Mouse (Mus musculus): ENCODE data around the gene Cela3b. TPM values are rescaled to one million over a fixed set of nuclear protein-coding genes. Genes with fewer than 3 reads are reported as not detected.

The Cela3b gene
- total and polyA plus RNA-seq, 2 experiments from 2014 or later = not detected

DNA sequence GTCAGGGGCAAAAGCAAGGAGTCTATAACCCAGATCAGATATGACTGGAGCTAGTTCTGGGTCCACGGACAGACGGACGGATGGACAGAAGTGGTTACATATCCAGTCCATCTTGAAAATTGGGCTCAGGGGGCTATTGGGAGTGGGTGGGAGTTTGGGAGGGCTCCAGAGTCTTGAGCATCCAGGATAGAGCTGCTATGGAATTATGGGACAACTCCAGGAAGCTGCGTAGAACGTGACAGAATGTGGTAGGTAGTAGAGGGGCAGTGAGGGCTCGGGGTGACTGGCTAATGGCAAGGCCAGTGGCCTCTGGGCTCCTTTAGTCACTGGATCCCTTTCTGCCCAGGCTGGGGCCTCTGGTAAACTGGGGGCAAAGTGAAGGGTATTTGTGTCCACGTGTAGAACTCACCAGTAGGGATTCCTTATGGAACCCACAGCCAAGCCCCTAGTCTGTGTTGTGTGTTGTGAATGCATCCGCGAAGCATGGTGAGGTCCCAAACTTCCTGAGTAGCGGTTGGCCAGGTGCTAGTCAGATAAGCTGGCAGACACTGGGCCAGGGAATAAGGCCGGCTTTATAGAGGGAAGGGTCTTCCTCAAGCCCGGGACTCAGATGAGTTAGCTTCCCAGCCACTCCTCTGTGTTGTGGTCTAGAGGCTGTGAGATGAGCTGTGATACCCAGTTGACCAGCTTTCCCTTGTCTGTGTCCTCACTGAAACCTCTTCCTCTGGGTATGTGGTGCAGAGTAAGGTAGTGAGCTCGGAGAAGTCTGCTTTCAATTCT is 45.1 kb upstream of the Cela3b start:
- DNase-seq (ENCODE audit: low spot score) = no peak
- H3K27ac ChIP-seq (ENCODE audit: low read depth, low read length) = no peak overlapping the region
- WGBS = 82% methylated on average over 13 of the region's 13 CpGs

DNA sequence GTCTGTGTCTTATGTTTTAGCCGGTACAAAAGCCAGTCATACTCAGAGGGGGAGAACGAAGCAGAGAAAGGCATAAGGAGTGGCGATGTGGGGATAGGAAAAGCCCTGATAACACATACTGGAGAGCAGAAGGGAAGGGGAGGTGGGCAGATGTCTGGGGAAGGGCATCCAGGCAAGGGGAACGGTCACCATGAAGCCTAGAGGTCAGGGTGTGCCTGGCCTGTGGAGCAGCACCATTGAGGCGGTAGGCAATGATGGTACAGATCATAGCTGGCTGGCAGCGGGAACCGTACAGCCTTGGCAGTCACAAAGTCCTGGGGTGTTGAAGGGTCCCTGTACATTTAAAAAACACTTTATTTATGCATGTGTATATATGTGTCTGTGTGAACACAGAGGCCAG is 44.4 kb upstream of the Cela3b start:
- Histone ChIP-seq H3K4me2 (ENCODE audit: low read depth, low read length, poor library complexity, severe bottlenecking) (no peak overlapping the region), H3K4me3 (ENCODE audit: low read depth, low read length) (no peak overlapping the region), H3K36me3 (ENCODE audit: insufficient read depth, low read length) (no peaks in the 10 kb centered on the region), H3K27ac (ENCODE audit: low read depth, low read length) (no peak overlapping the region), H3K9ac (replicated peaks; ENCODE audit: low read length, poor library complexity, severe bottlenecking) (no peak overlapping the region), H3K4me1 (ENCODE audit: insufficient read depth, low read length) (no peaks in the 10 kb centered on the region), H3K9me3 (ENCODE audit: low read length) (no peaks in the 10 kb centered on the region), H3K27me3 (ENCODE audit: insufficient read depth, low read length) (no peaks in the 10 kb centered on the region)
- TF ChIP-seq CTCF (IDR thresholded peaks at IDR 0.05) = no peak
- no peak for ATAC-seq (ENCODE audit: low FRiP score)
- no peak for DNase-seq (ENCODE audit: low spot score)
- 98% methylated on average over 7 of the region's 7 CpGs for WGBS

More for the DNA sequence above, 45.1 kb upstream of the Cela3b start:
- H3K9me3 ChIP-seq (ENCODE audit: low read length) = no peaks in the 10 kb centered on the region
- H3K4me3 ChIP-seq (ENCODE audit: low read depth, low read length) = no peak overlapping the region
- ATAC-seq (ENCODE audit: low FRiP score) = no peak
- no peak for TF ChIP-seq CTCF (IDR thresholded peaks at IDR 0.05)
- no peaks in the 10 kb centered on the region for H3K36me3 ChIP-seq (ENCODE audit: insufficient read depth, low read length)
- no peak overlapping the region for H3K4me2 ChIP-seq (ENCODE audit: low read depth, low read length, poor library complexity, severe bottlenecking)
- no peaks in the 10 kb centered on the region for H3K4me1 ChIP-seq (ENCODE audit: insufficient read depth, low read length)
- no peaks in the 10 kb centered on the region for H3K27me3 ChIP-seq (ENCODE audit: insufficient read depth, low read length)
- no peak overlapping the region for H3K9ac ChIP-seq (replicated peaks; ENCODE audit: low read length, poor library complexity, severe bottlenecking)

DNA sequence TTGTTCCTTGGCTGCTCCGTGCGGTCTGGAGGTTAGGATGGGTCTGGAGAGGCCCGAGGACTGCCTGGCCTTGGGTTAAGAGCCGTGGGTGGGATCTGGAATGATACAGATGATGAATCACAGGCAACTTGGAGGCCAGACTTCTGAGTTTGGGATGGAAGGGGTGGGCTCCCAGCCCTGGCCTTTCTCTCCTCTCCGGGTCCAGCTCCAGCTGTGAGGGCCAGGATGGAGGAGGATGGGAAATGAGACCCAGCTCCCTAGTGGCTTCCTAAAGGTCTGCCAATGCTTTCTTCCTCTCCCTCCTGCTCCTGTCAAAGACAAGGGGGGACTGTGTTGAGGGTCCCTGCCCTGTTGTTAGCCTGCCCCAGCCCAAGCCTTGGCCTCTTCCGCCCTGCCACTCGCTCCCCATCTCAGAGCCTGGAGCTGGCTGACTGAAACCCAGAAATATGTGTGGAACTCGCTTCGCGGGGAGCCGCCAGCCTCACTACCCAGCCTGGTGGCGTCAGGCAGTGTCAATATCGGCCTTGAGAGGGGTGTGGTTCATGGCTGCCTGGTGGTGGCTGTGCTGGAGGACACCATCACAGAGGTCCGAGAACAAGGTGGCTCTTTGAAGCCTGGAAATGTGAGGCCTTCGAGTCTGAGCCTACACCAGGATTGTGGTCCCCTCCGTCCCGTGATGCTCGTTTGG is 43.5 kb upstream of the Cela3b start:
- DNase-seq (ENCODE audit: low spot score) (no peak), ATAC-seq (ENCODE audit: low FRiP score) (no peak)
- Histone ChIP-seq H3K4me2 (ENCODE audit: low read depth, low read length, poor library complexity, severe bottlenecking) (no peak overlapping the region), H3K36me3 (ENCODE audit: insufficient read depth, low read length) (no peaks in the 10 kb centered on the region), H3K4me1 (ENCODE audit: insufficient read depth, low read length) (no peaks in the 10 kb centered on the region), H3K27me3 (ENCODE audit: insufficient read depth, low read length) (no peaks in the 10 kb centered on the region), H3K9ac (replicated peaks; ENCODE audit: low read length, poor library complexity, severe bottlenecking) (no peak overlapping the region), H3K9me3 (ENCODE audit: low read length) (no peaks in the 10 kb centered on the region), H3K4me3 (ENCODE audit: low read depth, low read length) (no peak overlapping the region), H3K27ac (ENCODE audit: low read depth, low read length) (no peak overlapping the region)
- no peak for TF ChIP-seq CTCF (IDR thresholded peaks at IDR 0.05)
- WGBS = 84% methylated on average over 18 of the region's 18 CpGs

DNA sequence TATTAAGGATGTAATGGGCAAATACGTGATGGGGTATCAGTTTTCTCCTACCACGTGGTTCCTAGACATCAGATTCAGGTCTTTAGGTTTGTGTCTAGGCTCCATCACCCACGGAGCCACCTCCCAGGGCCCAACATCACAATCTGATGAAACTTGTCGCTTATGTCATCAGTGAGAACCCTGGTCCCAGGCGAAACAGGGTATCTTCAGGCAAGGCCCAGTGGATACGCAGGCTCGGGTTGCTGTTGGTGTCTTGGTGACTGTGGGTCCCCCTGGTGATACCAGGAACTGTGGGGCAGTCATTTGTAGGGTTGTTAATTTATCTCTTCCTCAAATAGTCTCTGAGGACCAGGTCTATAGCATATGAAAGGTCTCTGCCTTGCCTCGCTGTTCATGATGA is 42.9 kb upstream of the Cela3b start:
- ATAC-seq (ENCODE audit: low FRiP score) (no peak), DNase-seq (ENCODE audit: low spot score) (no peak)
- 91% methylated on average over 8 of the region's 8 CpGs for WGBS
- H3K27ac ChIP-seq (ENCODE audit: low read depth, low read length) = no peak overlapping the region
- no peaks in the 10 kb centered on the region for H3K4me1 ChIP-seq (ENCODE audit: insufficient read depth, low read length)
- H3K9ac ChIP-seq (replicated peaks; ENCODE audit: low read length, poor library complexity, severe bottlenecking) = no peak overlapping the region
- no peak overlapping the region for H3K4me3 ChIP-seq (ENCODE audit: low read depth, low read length)
- H3K9me3 ChIP-seq (ENCODE audit: low read length) = no peaks in the 10 kb centered on the region
- no peak overlapping the region for H3K4me2 ChIP-seq (ENCODE audit: low read depth, low read length, poor library complexity, severe bottlenecking)
- H3K36me3 ChIP-seq (ENCODE audit: insufficient read depth, low read length) = no peaks in the 10 kb centered on the region
- TF ChIP-seq CTCF (IDR thresholded peaks at IDR 0.05) = no peak
- H3K27me3 ChIP-seq (ENCODE audit: insufficient read depth, low read length) = no peaks in the 10 kb centered on the region

DNA sequence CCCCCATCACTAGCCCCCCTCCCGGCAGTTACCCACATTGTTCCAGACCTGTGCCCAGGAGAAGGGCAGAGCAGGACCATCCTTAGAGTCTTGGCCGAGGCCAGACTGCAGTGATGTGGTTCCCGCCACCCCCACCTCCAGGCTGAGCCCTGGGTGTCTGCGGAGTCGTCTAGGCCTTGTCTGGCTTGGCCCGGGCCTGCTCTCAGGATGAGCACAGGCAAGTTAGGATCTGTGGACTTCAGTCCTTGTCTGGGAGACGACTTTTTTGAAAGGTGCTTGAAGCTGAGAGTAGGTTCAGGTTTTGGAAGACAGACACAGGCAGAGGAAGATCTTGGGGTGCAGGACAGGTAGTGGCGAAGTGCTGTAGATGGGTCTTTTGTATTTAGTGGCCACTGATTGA is 41.0 kb upstream of the Cela3b start:
- Histone ChIP-seq H3K4me1 (ENCODE audit: insufficient read depth, low read length) (no peaks in the 10 kb centered on the region), H3K9ac (replicated peaks; ENCODE audit: low read length, poor library complexity, severe bottlenecking) (no peak overlapping the region), H3K27ac (ENCODE audit: low read depth, low read length) (no peak overlapping the region), H3K4me3 (ENCODE audit: low read depth, low read length) (no peak overlapping the region), H3K9me3 (ENCODE audit: low read length) (no peaks in the 10 kb centered on the region), H3K36me3 (ENCODE audit: insufficient read depth, low read length) (no peaks in the 10 kb centered on the region), H3K4me2 (ENCODE audit: low read depth, low read length, poor library complexity, severe bottlenecking) (no peak overlapping the region), H3K27me3 (ENCODE audit: insufficient read depth, low read length) (no peaks in the 10 kb centered on the region)
- ATAC-seq (ENCODE audit: low FRiP score) (no peak), DNase-seq (ENCODE audit: low spot score) (no peak)
- no peak for TF ChIP-seq CTCF (IDR thresholded peaks at IDR 0.05)
- WGBS = 80% methylated on average over 8 of the region's 8 CpGs

DNA sequence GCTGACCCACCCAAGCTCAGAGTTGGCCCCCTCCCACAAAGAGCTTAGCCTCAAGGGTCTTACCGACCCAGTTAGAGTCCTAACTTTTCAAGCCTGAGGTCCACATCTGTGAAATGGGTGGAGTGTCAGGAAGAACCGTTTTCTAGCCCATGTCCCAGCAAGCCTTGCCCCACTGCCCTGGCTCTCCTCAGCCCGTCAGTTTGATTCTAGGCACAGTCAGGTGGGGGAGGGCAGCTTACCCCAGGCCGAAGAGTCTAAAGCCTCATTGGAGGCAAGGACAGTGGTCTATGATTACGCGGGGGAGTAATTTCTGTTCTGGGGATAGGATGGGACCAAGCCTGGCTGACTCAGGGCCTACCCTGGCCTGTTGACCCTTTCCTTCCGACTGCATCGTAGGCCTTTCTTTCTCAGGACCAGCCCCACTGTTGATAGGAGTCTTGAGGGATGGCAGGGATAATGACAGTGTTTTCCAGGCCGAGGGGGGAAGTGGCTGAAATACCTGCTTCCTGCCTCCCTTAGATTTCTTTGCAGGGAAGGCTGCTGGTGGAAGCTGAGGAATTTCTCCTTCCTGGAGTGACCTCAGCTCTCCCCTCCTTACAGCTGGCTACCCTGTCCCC is 40.5 kb upstream of the Cela3b start:
- DNase-seq (ENCODE audit: low spot score) = no peak
- H3K4me2 ChIP-seq (ENCODE audit: low read depth, low read length, poor library complexity, severe bottlenecking) = no peak overlapping the region
- H3K36me3 ChIP-seq (ENCODE audit: insufficient read depth, low read length) = no peaks in the 10 kb centered on the region
- no peak for TF ChIP-seq CTCF (IDR thresholded peaks at IDR 0.05)
- no peak for ATAC-seq (ENCODE audit: low FRiP score)
- no peak overlapping the region for H3K4me3 ChIP-seq (ENCODE audit: low read depth, low read length)
- H3K9ac ChIP-seq (replicated peaks; ENCODE audit: low read length, poor library complexity, severe bottlenecking) = no peak overlapping the region
- no peak overlapping the region for H3K27ac ChIP-seq (ENCODE audit: low read depth, low read length)
- no peaks in the 10 kb centered on the region for H3K9me3 ChIP-seq (ENCODE audit: low read length)
- no peaks in the 10 kb centered on the region for H3K27me3 ChIP-seq (ENCODE audit: insufficient read depth, low read length)
- no peaks in the 10 kb centered on the region for H3K4me1 ChIP-seq (ENCODE audit: insufficient read depth, low read length)
- WGBS = 82% methylated on average over 9 of the region's 9 CpGs

All from midbrain, postnatal 0 days (tissue).